Mouse (Mus musculus) ES-E14 (cell line): ENCODE measurements around the gene Colgalt2.

Experiments used
- CHD2 ChIP-seq: IDR thresholded peaks from 2 replicates; pipeline ENCODE4 v1.6.1; 2014; ENCODE audit warnings: mild to moderate bottlenecking, low read depth, low read length, inconsistent platforms
- MAFK ChIP-seq: IDR thresholded peaks from 2 replicates; pipeline ENCODE4 v1.6.1; 2014; ENCODE audit warnings: mild to moderate bottlenecking, low read depth, low read length, inconsistent platforms; ENCODE audit not compliant: insufficient read depth
- ZC3H11A ChIP-seq: IDR thresholded peaks from 2 replicates; pipeline ENCODE4 v1.6.1; 2012; ENCODE audit warnings: low read depth, mild to moderate bottlenecking, inconsistent platforms, low read length, borderline replicate concordance
- ZNF384 ChIP-seq: IDR thresholded peaks from 2 replicates; pipeline ENCODE4 v1.6.1; 2012; ENCODE audit warnings: low read depth, low read length, inconsistent platforms

DNA sequence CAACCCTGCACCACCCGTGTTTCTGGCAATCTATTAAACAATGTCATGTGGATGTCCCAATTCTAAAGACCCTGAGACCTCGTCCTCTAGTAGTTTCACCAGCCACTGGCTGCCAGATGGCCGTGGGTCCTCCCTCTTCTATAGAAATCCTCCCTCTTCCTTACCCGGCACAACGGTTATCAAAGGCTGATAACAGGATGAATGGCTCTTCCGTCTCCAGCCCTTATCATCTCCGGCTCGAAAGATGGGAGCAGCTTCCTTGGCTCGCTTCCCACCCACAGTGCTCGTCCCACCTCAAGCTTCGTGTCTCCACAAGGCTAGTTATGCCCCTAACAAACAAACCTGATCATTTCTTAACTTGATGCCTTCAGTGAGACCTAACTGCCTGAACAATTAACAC, 123.7 kb downstream of the Colgalt2 start:
- TF ChIP-seq CHD2 (no peak), ZNF384 (no peak), ZC3H11A (no peak), MAFK (no peak)
